Mouse (Mus musculus) T-cell, adult 2 months (primary cell): ENCODE data around the gene Olfr315.
"Not testable (repeated sequence)": the region's sequence is repeated elsewhere in the genome, so short reads cannot be mapped to it uniquely, and the experiment has no call there.

Experiments used
- DNase-seq: peaks from one replicate; pipeline ENCODE4 v3.0.0; 2022; ENCODE audit warnings: low spot score

Gene Olfr315

GRCm38 (mm10) chr11:58828937-58829336 lies 55.9 kb downstream of the Olfr315 start, which contains the start of gene Olfr312:
Olfr312 (plus strand) TSS chr11:58829237.
- DNase-seq = not testable (repeated sequence)

- DNase-seq = peak; percentile 50
Measured at GRCm38 (mm10) chr11:58829764-58830163, 56.8 kb downstream of the Olfr315 start.
